ENCODE assay signal across 11 mouse cellular contexts in the genomic region with DNA sequence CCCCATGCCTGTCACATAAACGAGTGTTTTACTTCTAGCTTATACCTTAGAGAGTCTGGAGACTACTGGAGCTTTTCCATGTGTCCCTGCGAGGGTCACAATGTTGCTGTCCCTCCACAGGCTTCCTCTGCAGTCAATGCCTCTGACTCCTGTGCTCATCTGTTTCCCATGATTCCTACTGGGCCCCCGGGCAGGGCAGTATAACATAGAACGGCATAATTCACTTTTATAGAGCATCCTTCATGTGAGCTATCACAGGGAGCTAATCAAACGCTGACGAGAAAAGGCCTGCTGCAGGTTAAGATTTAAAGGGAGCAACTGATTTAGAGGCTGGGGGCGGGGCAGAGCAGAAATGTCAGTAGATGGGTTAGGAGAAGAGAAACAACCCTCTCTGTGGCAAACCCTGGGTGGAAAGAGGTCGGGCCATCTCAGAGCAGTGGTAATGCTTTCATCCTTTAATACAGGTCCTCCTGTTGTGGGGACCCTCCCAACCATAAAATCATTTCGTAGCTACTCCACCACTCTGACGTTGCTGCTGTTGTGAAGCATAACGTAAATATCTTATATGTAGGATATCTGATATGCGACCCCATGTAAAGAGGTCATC.
"Had no signal": no experiment of that assay in that cellular context is flagged by ENCODE, and none has a peak within 500 bp of the region (broad histone marks: within the 10 kb centered on the region; RNA-seq: fewer than 3 reads in every experiment).

No protein-coding gene starts in this region.

- H3K4me2 ChIP-seq: hindbrain, embryonic 15.5 days; liver, embryonic 11.5 days; liver, embryonic 15.5 days; midbrain, embryonic 12.5 days had no signal

- DNase-seq: kidney, postnatal 10 days; lung, adult 2 months; lung, postnatal 4 days; thymus, postnatal 4 days had no signal

- H3K27me3 ChIP-seq: hindbrain, embryonic 15.5 days; liver, embryonic 15.5 days; midbrain, embryonic 12.5 days had no signal

- H3K9ac ChIP-seq: hindbrain, embryonic 15.5 days; liver, embryonic 15.5 days; midbrain, embryonic 12.5 days had no signal

- H3K27ac ChIP-seq: hindbrain, embryonic 15.5 days; liver, embryonic 15.5 days; midbrain, embryonic 12.5 days; stomach, postnatal 0 days had no signal

- H3K4me1 ChIP-seq: hindbrain, embryonic 15.5 days; midbrain, embryonic 12.5 days had no signal

- H3K36me3 ChIP-seq: hindbrain, embryonic 15.5 days; liver, embryonic 15.5 days; midbrain, embryonic 12.5 days had no signal

- ATAC-seq: intestine, postnatal 0 days; midbrain, embryonic 16.5 days had no signal

- H3K9me3 ChIP-seq: hindbrain, embryonic 15.5 days; liver, embryonic 15.5 days; midbrain, embryonic 12.5 days had no signal

- H3K4me3 ChIP-seq: hindbrain, embryonic 15.5 days; liver, embryonic 15.5 days; midbrain, embryonic 12.5 days had no signal
